Mouse (Mus musculus) megakaryocyte, adult 5-6 weeks (primary cell): Measurements from ENCODE around the gene Slc4a4. TPM values are rescaled to one million over a fixed set of nuclear protein-coding genes. Genes with fewer than 3 reads are reported as not detected.
A peak's percentile ranks its signal among the peaks of the same experiment; 100 is the strongest.

ENCODE experiments used
- ATAC-seq: 2 replicates; pipeline ENCODE4 v1.8.0; 2016; ENCODE audit warnings: mild to moderate bottlenecking, inconsistent platforms; ENCODE audit not compliant: poor library complexity, severe bottlenecking
- total RNA-seq, 2 experiments: library from RNA; stranded (forward) in 1 of 2; stranded (reverse) in 1 of 2; fragments of 153-499, 151-499 nt in 1 of 2; fragments of 221-1000, 200-1000 nt in 1 of 2; gene quantifications; 2 replicates each; pipeline versions ENCODE4 v1.2.3 to v1.2.4; 2015 to 2017

Gene Slc4a4
- total RNA-seq, 2 experiments from 2014 or later: not detected

DNA sequence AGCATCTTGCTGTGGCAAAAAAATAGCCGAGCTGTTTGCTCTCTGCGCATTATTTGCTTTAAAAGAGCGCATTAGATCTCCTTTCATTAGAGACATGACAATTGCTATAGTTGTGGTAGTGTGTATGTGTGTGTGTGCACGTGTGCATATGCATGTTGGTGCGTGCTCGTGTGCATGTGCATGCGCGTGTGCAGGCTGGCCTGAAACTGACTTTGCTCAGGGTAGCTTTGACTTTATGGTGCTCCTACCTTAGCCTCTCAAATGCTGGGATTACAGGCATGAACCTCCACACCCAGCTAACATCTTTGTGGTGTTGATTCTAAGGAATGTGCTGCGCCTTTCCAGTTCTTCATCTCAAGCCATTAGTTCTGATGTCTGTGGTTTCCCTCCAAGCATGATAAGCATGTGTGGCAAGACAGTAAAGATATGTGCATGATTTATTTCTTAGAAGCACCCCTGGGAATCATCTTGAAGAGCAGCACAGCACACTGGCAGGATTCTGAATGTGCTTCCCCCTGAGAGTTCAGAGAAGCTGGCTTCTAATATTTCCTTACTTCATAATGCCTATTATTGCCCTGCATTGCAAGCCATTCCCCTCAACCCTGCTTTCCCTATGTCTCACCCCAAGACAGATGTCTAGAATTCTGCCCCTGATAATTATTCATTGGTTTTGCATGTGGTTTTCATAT lies 373.3 kb downstream of the Slc4a4 start:
- no peak for ATAC-seq

- ATAC-seq: no peak
Measured at GRCm38 (mm10) chr5:89277049-89277448, 390.4 kb downstream of the Slc4a4 start.

GRCm38 (mm10) chr5:89277616-89278015 lies 391.0 kb downstream of the Slc4a4 start:
- no peak for ATAC-seq

DNA sequence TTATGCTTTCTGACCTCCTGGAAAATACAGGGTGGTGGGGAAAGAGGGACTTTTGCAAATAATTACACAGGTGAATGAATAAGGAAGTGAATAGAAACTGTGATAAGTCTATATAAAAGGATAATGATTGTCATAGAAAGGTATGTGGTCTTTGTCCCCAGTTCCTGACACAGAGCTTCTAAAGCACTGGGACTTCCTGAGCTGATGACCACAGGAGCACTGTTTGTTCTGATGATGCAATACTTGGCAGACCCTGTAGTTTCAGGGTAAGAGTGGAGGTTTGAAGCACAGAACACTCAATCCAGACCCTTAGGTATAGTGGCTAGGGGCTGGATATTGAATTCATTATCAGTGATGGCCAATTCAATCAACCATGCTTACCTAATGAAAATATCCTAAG lies 391.7 kb downstream of the Slc4a4 start:
- no peak for ATAC-seq

DNA sequence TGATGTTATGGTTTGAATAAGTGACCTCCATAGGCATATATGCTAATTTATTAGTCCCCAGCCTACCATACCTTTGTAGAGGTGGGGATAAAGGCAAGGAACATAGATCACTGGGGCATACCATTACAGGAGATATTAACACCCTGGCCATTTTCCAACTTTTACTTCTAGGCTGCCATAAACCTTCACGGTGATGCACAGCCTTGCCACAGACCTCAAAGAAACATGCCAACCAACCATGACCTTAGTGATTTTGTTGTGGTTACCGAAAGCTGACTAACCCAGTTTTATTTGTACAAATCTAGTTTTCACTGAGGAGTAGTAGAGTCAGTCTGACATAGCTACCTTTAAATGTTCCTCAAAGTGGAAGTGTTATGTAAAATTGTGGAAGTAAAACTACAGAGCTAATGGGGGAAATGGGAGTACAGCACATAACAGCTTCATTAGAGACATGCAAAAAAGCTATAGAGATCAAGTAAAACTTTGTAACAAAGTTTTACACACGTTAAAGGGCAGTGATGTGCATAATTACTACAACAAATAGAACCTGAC lies 393.8 kb downstream of the Slc4a4 start:
- ATAC-seq: peak; percentile 60

Other genes with a start within 250 kb of the Slc4a4 start
- gene Grsf1, start 210.6 kb upstream of the Slc4a4 start, total RNA-seq (2015): 56.5 TPM in 2 replicates
- 74.6 and 83.2 TPM in 2 replicates for gene Grsf1, start 210.6 kb upstream of the Slc4a4 start, total RNA-seq (2017)
- gene Mob1b, start 166.0 kb upstream of the Slc4a4 start, total RNA-seq (2015): 26.1 and 26.6 TPM in 2 replicates
- gene Mob1b, start 166.0 kb upstream of the Slc4a4 start, total RNA-seq (2017): 11.5 and 15.7 TPM in 2 replicates
- 120 and 142 TPM in 2 replicates for gene Dck, start 121.8 kb upstream of the Slc4a4 start, total RNA-seq (2015)
- 62.9 and 65.5 TPM in 2 replicates for gene Dck, start 121.8 kb upstream of the Slc4a4 start, total RNA-seq (2017)